Mouse (Mus musculus) lung, embryonic 14.5 days (tissue): ENCODE measurements around the gene Gm20388. TPM values are rescaled to one million over a fixed set of nuclear protein-coding genes. Genes with fewer than 3 reads are reported as not detected.

Source experiments
- ATAC-seq: fragments of 200-750 bp; cut with Nextera tagmentation; 2 replicates; pipeline ENCODE4 v1.8.0; 2017; ENCODE audit warnings: mild to moderate bottlenecking, moderate TSS enrichment, moderate library complexity; ENCODE audit not compliant: insufficient read depth
- DNase-seq: peaks from one replicate; pipeline ENCODE4 v3.0.0-alpha.2; 2015
- H3K27ac ChIP-seq: fragments of 300-500 bp; sonication (generic); 2 replicates; pipeline ENCODE4 v1.5.1; 2014; ENCODE audit warnings: low read depth, mild to moderate bottlenecking, moderate library complexity
- H3K27me3 ChIP-seq: fragments of 300-500 bp; sonication (generic); 2 replicates; pipeline ENCODE4 v1.6.1; 2014; ENCODE audit warnings: low read length, control low read depth; ENCODE audit not compliant: insufficient read depth
- H3K36me3 ChIP-seq: fragments of 300-500 bp; sonication (generic); 2 replicates; pipeline ENCODE4 v1.6.1; 2014; ENCODE audit warnings: control low read depth; ENCODE audit not compliant: insufficient read depth
- H3K4me1 ChIP-seq: fragments of 300-500 bp; sonication (generic); 2 replicates; pipeline ENCODE4 v1.6.1; 2014; ENCODE audit warnings: antibody characterized with exemption, control low read depth; ENCODE audit not compliant: insufficient read depth
- H3K4me2 ChIP-seq: fragments of 300-500 bp; sonication (generic); 2 replicates; pipeline ENCODE4 v1.6.1; 2014; ENCODE audit warnings: mild to moderate bottlenecking
- H3K4me3 ChIP-seq: fragments of 300-500 bp; sonication (generic); 2 replicates; pipeline ENCODE4 v1.5.1; 2014; ENCODE audit warnings: low read depth, low read length
- H3K9ac ChIP-seq: fragments of 300-500 bp; sonication (generic); 2 replicates; pipeline ENCODE4 v1.6.1; 2014
- H3K9me3 ChIP-seq: fragments of 300-500 bp; sonication (generic); 2 replicates; pipeline ENCODE4 v1.6.1; 2016; ENCODE audit warnings: low read depth, low read length, control low read depth
- CTCF ChIP-seq: IDR thresholded peaks from 2 replicates; pipeline ENCODE4 v1.5.1; 2016; ENCODE audit warnings: antibody characterized with exemption, low read depth
- WGBS: fragments of 180-500 bp; shearing (Covaris S2); extraction: QIAGEN DNeasy Blood & Tissue Kit; methylation state at CpG from one replicate; pipeline ENCODE4 v1.1.7; 2014; 5-methylcytosine and 5-hydroxymethylcytosine counted together
- polyA plus RNA-seq: library from polyadenylated mRNA; unstranded; fragments of >200 nt; fragmentation: Nextera tagmentation; extraction: Ambion mirVana; gene quantifications from 2 replicates; pipeline ENCODE4 v1.2.1, GENCODE M21; 2014

Gm20388 gene
- polyA plus RNA-seq, 1 experiment from 2014 or later: not detected

DNA sequence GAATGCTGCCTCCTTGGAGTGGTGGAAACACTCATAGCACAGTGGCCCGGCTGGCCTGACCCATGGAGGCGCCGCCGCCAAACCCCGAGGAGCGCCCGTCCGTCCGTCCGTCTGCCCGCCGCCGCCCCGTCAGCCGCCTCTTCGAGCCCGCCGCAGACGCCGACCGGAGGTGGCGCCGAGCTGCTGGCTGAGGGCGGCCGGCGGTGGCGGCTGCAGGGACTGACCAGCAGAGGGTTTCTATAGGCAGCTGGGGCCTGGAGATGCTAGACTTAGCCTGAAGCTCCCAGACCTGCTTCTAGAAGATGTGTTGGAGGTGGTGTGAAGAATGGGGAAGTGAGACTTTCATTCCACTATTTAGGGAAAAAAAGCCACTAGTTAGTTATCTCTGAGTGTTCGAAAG is 2063.3 kb downstream of the Gm20388 start:
- Histone ChIP-seq H3K36me3 (peaks cover 45% of the 10 kb centered on the region), H3K9me3 (no peaks in the 10 kb centered on the region), H3K27ac (no peak overlapping the region), H3K4me2 (no peak overlapping the region), H3K27me3 (no peaks in the 10 kb centered on the region), H3K4me1 (no peaks in the 10 kb centered on the region), H3K4me3 (no peak overlapping the region), H3K9ac (no peak overlapping the region)
- TF ChIP-seq CTCF: no peak
- 88% methylated on average over 28 of the region's 28 CpGs for WGBS
- ATAC-seq (no peak), DNase-seq (no peak)

DNA sequence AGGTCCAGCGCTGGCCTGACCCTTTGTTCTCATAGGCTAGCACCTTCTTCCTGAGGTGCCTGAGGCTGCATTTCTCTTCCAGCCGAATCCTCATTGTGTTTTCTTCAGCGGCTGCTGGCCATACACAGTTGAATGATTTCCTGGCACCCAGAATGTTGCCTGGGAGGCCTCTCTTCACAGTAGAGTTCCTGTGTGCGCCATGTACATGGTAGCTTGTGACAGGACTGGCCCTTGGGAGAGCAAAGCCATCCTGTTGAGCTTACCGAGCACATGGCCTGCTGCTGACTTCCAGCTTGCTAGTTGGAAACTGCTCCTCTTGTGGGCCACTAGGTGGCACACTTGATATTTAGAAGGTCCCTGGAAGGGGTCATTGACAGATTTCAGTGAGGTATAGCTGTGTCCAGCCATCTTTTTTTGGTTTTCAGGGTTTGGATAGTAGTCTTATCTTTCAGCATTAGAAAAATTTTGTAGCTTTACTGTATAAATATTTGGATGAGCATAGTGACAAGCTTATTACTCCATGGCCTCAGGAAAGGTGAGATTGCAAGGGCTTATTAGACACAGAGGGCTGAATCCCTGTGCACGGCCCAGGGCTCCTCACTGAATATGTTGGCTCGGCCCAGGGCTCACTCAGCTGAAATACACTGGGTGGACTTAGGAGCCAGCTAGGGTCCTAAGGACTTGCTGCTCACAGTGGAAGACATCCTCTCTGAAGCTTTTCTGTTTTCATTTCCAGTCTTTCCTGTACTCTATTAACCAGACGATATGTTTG is 2067.4 kb downstream of the Gm20388 start:
- 68% methylated on average over 8 of the region's 8 CpGs for WGBS
- Histone ChIP-seq H3K27ac (no peak overlapping the region), H3K4me3 (no peak overlapping the region), H3K9ac (no peak overlapping the region), H3K4me2 (no peak overlapping the region), H3K9me3 (no peaks in the 10 kb centered on the region), H3K27me3 (no peaks in the 10 kb centered on the region), H3K36me3 (peaks cover 78% of the 10 kb centered on the region), H3K4me1 (no peaks in the 10 kb centered on the region)
- TF ChIP-seq CTCF: peak; percentile 85
- peak; percentile 89 for DNase-seq
- ATAC-seq: peak; percentile 76

DNA sequence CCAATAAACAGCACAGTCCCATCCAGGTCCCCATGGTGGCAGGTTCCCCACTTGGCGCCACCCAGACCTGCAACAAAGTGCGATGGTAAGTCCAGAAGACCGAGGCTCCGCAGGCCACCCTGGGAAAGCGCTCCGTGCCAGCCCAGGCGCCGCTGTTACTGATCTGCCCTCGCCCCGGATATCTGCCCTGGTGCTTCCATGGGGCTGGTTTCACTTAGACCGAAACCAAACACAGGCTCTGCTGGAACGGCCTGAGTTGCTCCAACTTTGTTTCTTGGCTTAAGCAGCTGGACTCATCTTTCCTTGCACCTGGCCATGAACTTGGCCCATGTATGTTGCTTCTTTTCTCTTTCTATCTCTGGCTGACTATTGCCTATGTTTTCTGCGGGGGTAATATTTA is 2068.0 kb downstream of the Gm20388 start:
- peaks cover 85% of the 10 kb centered on the region for H3K36me3 ChIP-seq
- TF ChIP-seq CTCF: no peak

DNA sequence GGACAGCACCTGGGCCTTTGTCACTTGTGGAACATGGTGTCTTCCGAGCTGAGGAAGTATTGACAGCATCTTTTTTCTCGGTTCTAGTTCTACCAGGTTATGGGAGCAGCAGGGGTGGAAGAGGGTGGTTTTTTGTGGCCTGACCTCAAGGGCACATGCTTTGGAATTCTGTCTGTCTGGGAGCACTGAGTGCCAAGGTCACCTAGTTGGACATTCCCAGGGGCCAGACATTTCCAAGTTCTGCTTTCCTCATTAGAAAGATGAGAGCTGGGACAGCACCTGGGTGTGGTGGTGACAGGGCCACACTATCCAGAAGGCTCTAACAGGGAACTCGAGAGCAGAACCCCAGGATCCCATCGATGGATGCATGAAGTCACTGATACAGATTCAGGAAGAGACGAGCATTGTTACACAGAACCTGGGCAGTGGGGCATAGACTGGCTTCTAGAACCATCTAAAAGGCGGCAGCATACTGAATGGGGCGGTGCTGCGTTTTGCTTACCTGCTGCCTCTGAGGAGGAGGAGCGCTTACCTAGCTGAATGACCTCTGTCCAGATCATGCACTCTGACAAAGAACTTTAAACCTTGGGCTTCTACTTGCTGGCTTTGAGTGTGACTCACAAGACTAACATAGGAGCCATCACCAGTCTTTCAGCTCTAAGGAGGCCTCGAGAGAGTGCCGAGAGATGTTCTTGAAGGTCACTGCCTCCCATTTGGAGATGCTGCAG is 2070.3 kb downstream of the Gm20388 start:
- no peak for TF ChIP-seq CTCF
- Histone ChIP-seq H3K27me3 (no peaks in the 10 kb centered on the region), H3K36me3 (peaks cover 78% of the 10 kb centered on the region), H3K4me1 (no peaks in the 10 kb centered on the region), H3K4me2 (no peak overlapping the region), H3K9me3 (no peaks in the 10 kb centered on the region), H3K27ac (no peak overlapping the region), H3K4me3 (no peak overlapping the region), H3K9ac (no peak overlapping the region)
- no peak for DNase-seq
- no peak for ATAC-seq
- WGBS: 90% methylated on average over 11 of the region's 11 CpGs

More for the DNA sequence above, 2068.0 kb downstream of the Gm20388 start:
- no peaks in the 10 kb centered on the region for H3K9me3 ChIP-seq
- H3K4me1 ChIP-seq: no peaks in the 10 kb centered on the region
- no peaks in the 10 kb centered on the region for H3K27me3 ChIP-seq
- no peak overlapping the region for H3K4me2 ChIP-seq
- DNase-seq: no peak
- no peak overlapping the region for H3K4me3 ChIP-seq
- no peak overlapping the region for H3K27ac ChIP-seq
- no peak overlapping the region for H3K9ac ChIP-seq
- 96% methylated on average over 13 of the region's 13 CpGs for WGBS
- no peak for ATAC-seq

DNA sequence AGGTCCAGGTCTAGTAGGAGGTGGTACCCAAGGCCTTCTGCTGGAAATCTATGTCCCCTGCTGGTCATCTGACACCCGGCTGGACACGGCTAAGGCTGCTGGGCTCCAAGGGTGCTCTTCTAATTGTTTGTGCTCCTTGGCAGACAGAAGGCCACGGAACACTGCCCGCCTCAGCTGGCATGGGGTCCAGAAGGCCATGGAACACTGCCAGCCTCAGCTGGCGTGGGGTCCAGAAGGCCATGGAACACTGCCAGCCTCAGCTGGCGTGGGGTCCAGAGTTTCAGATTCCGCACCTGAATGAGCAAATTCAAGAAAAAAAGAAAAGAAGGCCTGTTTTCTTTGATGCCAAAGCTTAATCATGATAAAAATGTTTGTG is 2070.9 kb downstream of the Gm20388 start:
- WGBS: 88% methylated on average over 7 of the region's 7 CpGs
- Histone ChIP-seq H3K27me3 (no peaks in the 10 kb centered on the region), H3K9ac (no peak overlapping the region), H3K4me2 (no peak overlapping the region), H3K4me1 (no peaks in the 10 kb centered on the region), H3K9me3 (no peaks in the 10 kb centered on the region), H3K27ac (no peak overlapping the region), H3K36me3 (peaks cover 76% of the 10 kb centered on the region), H3K4me3 (no peak overlapping the region)
- DNase-seq (no peak), ATAC-seq (no peak)
- TF ChIP-seq CTCF: no peak

DNA sequence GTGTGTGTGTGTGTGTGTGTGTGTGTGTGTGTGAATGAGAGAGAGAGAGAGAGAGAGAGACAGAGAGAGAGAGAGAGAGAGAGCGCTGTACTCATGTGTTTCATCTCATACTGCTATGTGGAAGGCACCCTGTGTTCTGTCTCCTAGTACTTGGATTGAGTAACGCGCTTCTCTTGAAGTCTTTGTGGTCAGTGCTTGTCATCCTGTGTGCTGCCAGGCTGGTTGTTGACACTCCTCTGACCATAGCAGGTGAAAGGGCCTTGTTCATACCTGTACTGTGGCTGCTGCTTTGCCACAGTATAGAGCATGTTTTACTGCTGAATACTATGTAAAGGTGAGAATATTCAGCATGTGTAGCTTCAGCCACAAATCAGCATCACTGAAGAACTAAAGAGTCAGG is 2075.0 kb downstream of the Gm20388 start:
- Histone ChIP-seq H3K4me3 (no peak overlapping the region), H3K4me1 (no peaks in the 10 kb centered on the region), H3K27ac (no peak overlapping the region), H3K9ac (no peak overlapping the region), H3K36me3 (peaks cover 76% of the 10 kb centered on the region), H3K9me3 (no peaks in the 10 kb centered on the region), H3K4me2 (no peak overlapping the region), H3K27me3 (no peaks in the 10 kb centered on the region)
- DNase-seq (no peak), ATAC-seq (no peak)
- TF ChIP-seq CTCF: no peak
- 93% methylated on average over 3 of the region's 3 CpGs for WGBS

DNA sequence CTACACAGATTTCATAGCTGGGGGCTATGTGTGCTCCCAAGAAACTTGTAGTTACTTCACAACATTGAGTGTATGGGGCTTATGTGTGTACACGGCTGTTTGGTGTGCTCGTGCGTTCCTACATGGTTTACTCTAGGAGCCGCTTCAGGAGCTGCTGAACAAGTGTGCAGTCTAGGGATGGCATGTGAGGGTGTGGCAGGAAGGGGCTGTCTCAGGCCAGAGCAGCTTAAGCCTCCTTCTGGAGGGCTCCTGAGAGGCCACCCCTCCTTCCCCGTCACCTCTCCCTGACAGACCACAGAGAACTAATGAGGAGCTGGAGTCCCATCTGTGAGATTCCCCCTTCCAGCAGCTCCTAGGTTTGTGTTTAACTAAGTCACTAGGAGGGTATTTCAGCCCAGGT is 2077.3 kb downstream of the Gm20388 start:
- no peak overlapping the region for H3K4me3 ChIP-seq
- H3K27ac ChIP-seq: no peak overlapping the region
- H3K9ac ChIP-seq: no peak overlapping the region
- ATAC-seq: no peak
- no peaks in the 10 kb centered on the region for H3K4me1 ChIP-seq
- H3K36me3 ChIP-seq: peaks cover 78% of the 10 kb centered on the region
- no peaks in the 10 kb centered on the region for H3K27me3 ChIP-seq
- WGBS: 77% methylated on average over 5 of the region's 5 CpGs
- no peaks in the 10 kb centered on the region for H3K9me3 ChIP-seq
- TF ChIP-seq CTCF: no peak
- no peak for DNase-seq
- H3K4me2 ChIP-seq: no peak overlapping the region
